Mouse (Mus musculus) spleen, postnatal 0 days (tissue): ENCODE results near the gene Fbxw21. TPM values are rescaled to one million over a fixed set of nuclear protein-coding genes. Genes with fewer than 3 reads are reported as not detected.

ENCODE experiments used
- polyA plus RNA-seq: library from polyadenylated mRNA; unstranded; fragments of >200 nt; fragmentation: Nextera tagmentation; extraction: Ambion mirVana; gene quantifications from 2 replicates; pipeline ENCODE4 v1.2.1, GENCODE M21; 2015

The Fbxw21 gene
- not detected in 2 replicates for polyA plus RNA-seq

GRCm38 (mm10) chr9:109161941-109162340 is at the start of gene Fbxw21:
TSS of gene Fbxw21 (minus strand) at chr9:109162041.

GRCm38 (mm10) chr9:109195875-109196274 is 34.0 kb upstream of the Fbxw21 start, which contains the start of gene Fbxw13:
TSS of gene Fbxw13 (minus strand) at chr9:109195975.

GRCm38 (mm10) chr9:109095137-109095982 is 66.5 kb downstream of the Fbxw21 start, which contains the start of gene Plxnb1:
TSS of gene Plxnb1 (plus strand) at chr9:109095389.

Other genes with a start within 250 kb of the Fbxw21 start
- not detected in 2 replicates for gene Tmem89, start 247.4 kb downstream of the Fbxw21 start, polyA plus RNA-seq
- gene Uqcrc1, start 225.4 kb downstream of the Fbxw21 start, polyA plus RNA-seq = 318 TPM in 2 replicates
- 10.7 and 13.9 TPM in 2 replicates for gene Col7a1, start 208.5 kb downstream of the Fbxw21 start, polyA plus RNA-seq
- gene Ucn2, start 176.0 kb downstream of the Fbxw21 start, polyA plus RNA-seq = 0.51 and 0.61 TPM in 2 replicates
- gene Pfkfb4, start 170.3 kb downstream of the Fbxw21 start, polyA plus RNA-seq = 13.6 and 15.3 TPM in 2 replicates
- 64.2 and 86.5 TPM in 2 replicates for gene Shisa5, start 123.5 kb downstream of the Fbxw21 start, polyA plus RNA-seq
- gene Trex1, start 102.3 kb downstream of the Fbxw21 start, polyA plus RNA-seq = 17.5 and 25.8 TPM in 2 replicates
- gene Atrip, start 87.9 kb downstream of the Fbxw21 start, polyA plus RNA-seq = 11.9 and 14.8 TPM in 2 replicates
- gene Ccdc51, start 79.5 kb downstream of the Fbxw21 start, polyA plus RNA-seq = 10.7 and 11.2 TPM in 2 replicates
- gene Tma7, start 79.5 kb downstream of the Fbxw21 start, polyA plus RNA-seq = 450 and 492 TPM in 2 replicates
- gene Plxnb1, start 66.7 kb downstream of the Fbxw21 start, polyA plus RNA-seq = 0.88 and 1.3 TPM in 2 replicates
- gene Fbxw13, start 33.9 kb upstream of the Fbxw21 start, polyA plus RNA-seq = 0.10 TPM in 1 of 2 replicates, not detected in the other
- not detected in 2 replicates for gene Fbxw20, start 72.7 kb upstream of the Fbxw21 start, polyA plus RNA-seq
- gene Fbxw14, start 125.6 kb upstream of the Fbxw21 start, polyA plus RNA-seq = not detected in 2 replicates
- gene Fbxw28, start 177.6 kb upstream of the Fbxw21 start, polyA plus RNA-seq = not detected in 2 replicates
- gene Fbxw22, start 242.3 kb upstream of the Fbxw21 start, polyA plus RNA-seq = not detected in 2 replicates